11 mouse cellular contexts compared by ENCODE assay signal in the genomic region with DNA sequence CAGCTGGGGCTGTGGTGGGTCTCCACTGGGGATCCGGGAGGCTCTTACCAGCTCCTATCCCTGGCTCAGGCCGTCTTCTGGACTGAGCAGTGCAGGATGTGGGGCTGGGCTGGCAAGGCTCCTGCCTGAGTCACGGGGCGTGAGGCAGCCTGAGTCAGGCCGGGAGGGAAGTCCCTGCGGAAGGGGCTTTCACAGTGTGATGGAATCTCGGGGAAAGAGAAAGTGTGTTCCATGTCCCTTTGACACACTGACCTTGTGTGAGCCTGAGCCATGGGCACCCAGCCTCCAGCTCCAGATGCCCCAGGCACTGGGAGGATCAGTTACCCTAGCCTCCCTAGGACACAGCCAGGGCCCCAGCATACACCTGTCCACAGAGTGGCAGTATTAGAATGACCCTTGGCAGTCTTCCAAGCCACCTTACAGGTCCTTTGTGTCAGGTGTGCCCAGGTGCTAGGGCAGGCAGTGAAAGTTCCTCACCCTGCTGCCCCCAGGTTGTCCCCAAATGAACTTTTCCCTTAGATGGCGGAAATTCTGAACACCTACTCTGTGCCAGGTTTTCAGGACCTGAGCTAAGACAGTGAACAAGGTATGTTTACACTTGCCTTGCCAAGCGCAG. TPM values are rescaled to one million over a fixed set of nuclear protein-coding genes. Genes with fewer than 3 reads are reported as not detected.
DNase-seq lines count a peak whose midpoint lies in the region; ATAC-seq and TF ChIP-seq lines count a peak whose summit lies in the region.
"Had no signal": no experiment of that assay in that cellular context is flagged by ENCODE, and none has a peak within 500 bp of the region (broad histone marks: within the 10 kb centered on the region; RNA-seq: fewer than 3 reads in every experiment).

No protein-coding gene starts in this region.

- no peak for TF ChIP-seq EP300 in liver, postnatal 0 days (IDR thresholded peaks at IDR 0.05; ENCODE audit: low read depth)

- ATAC-seq in liver, postnatal 0 days, result peak; percentile 52; the same call in 1 of the 2 replicates
- no peak for ATAC-seq in liver, embryonic 11.5 days (replicated peaks; ENCODE audit: low FRiP score)
- ATAC-seq in stomach, embryonic 16.5 days (ENCODE audit: insufficient read depth, low FRiP score), result peak; percentile 80; the same call in 1 of the 2 replicates
- no peak for ATAC-seq in megakaryocyte-erythroid progenitor cell, adult 5-6 weeks (replicated peaks; ENCODE audit: low FRiP score, low TSS enrichment, poor library complexity, severe bottlenecking)

- H3K4me1 ChIP-seq in liver, postnatal 0 days (ENCODE audit: insufficient read depth), result peaks cover 16% of the 10 kb centered on the region
- peaks cover 21% of the 10 kb centered on the region for H3K4me1 ChIP-seq in liver, embryonic 11.5 days (replicated peaks; ENCODE audit: control insufficient read depth, insufficient read depth, low read length)
- 0 out of 2 replicates have a peak, but pooled peaks cover 4% of the 10 kb centered on the region for H3K4me1 ChIP-seq in stomach, embryonic 16.5 days (ENCODE audit: control insufficient read depth, insufficient read depth, low read length)

- DNase-seq in liver, postnatal 0 days, result no peak
- no peak for DNase-seq in liver, embryonic 11.5 days (ENCODE audit: low spot score)
- peak; percentile 77 for DNase-seq in fibroblast of lung, adult 2 months (ENCODE audit: low read depth)
- DNase-seq in heart, postnatal 25 days (ENCODE audit: low spot score), result peak; percentile 37
- DNase-seq in thymus, postnatal 4 days, result no peak
- no peak for DNase-seq in cerebellum, postnatal 4 days (ENCODE audit: low spot score in 2 of 2)
- DNase-seq: liver, embryonic 13.5 days; thymus, adult 2 months had no signal

- H3K27me3 ChIP-seq in liver, postnatal 0 days (ENCODE audit: insufficient read depth, low read length), result peaks cover 9% of the 10 kb centered on the region
- H3K27me3 ChIP-seq in liver, embryonic 11.5 days (replicated peaks; ENCODE audit: control insufficient read depth, insufficient read depth, low read length), result peaks cover 4% of the 10 kb centered on the region; the same call in 1 of the 2 replicates
- H3K27me3 ChIP-seq in stomach, embryonic 16.5 days (ENCODE audit: control insufficient read depth, insufficient read depth, low read length), result no peaks in the 10 kb centered on the region

- no peak for TF ChIP-seq CTCF in liver, postnatal 0 days (IDR thresholded peaks at IDR 0.05; ENCODE audit: low read depth)

- intact Hi-C loops in heart, postnatal 25 days (cut with DNase I), result no loop called here

- no peaks in the 10 kb centered on the region for H3K9me3 ChIP-seq in liver, postnatal 0 days (ENCODE audit: low read length)
- H3K9me3 ChIP-seq in liver, embryonic 11.5 days (ENCODE audit: control insufficient read depth, low read length), result no peaks in the 10 kb centered on the region
- H3K9me3 ChIP-seq in stomach, embryonic 16.5 days (replicated peaks; ENCODE audit: control insufficient read depth, low read length), result no peaks in the 10 kb centered on the region
- H3K9me3 ChIP-seq: G1E; liver, embryonic 13.5 days had no signal

- no peak overlapping the region for H3K9ac ChIP-seq in liver, postnatal 0 days (replicated peaks)
- no peak overlapping the region for H3K9ac ChIP-seq in liver, embryonic 11.5 days (ENCODE audit: low read depth, low read length)
- H3K9ac ChIP-seq in stomach, embryonic 16.5 days (ENCODE audit: low read length), result no peak overlapping the region
- H3K9ac ChIP-seq: liver, embryonic 13.5 days had no signal

- WGBS in liver, postnatal 0 days (ENCODE audit: insufficient replicate concordance), result 64% methylated on average over 9 of the region's 9 CpGs
- WGBS in liver, embryonic 11.5 days, result 72% methylated on average over 9 of the region's 9 CpGs
- 55% methylated on average over 9 of the region's 9 CpGs for WGBS in stomach, embryonic 16.5 days

- H3K4me2 ChIP-seq in liver, postnatal 0 days (ENCODE audit: low read depth, low read length), result no peak overlapping the region
- no peak overlapping the region for H3K4me2 ChIP-seq in liver, embryonic 11.5 days
- H3K4me2 ChIP-seq in stomach, embryonic 16.5 days (ENCODE audit: low read depth, low read length), result no peak overlapping the region
- H3K4me2 ChIP-seq: liver, embryonic 13.5 days had no signal

- H3K36me3 ChIP-seq in liver, postnatal 0 days (replicated peaks; ENCODE audit: insufficient read depth, low read length), result no peaks in the 10 kb centered on the region
- H3K36me3 ChIP-seq in liver, embryonic 11.5 days (ENCODE audit: control insufficient read depth, insufficient read depth, low read length), result no peaks in the 10 kb centered on the region
- no peaks in the 10 kb centered on the region for H3K36me3 ChIP-seq in stomach, embryonic 16.5 days (ENCODE audit: control insufficient read depth, insufficient read depth, low read length)
- H3K36me3 ChIP-seq: liver, embryonic 13.5 days had no signal

- no peak overlapping the region for H3K4me3 ChIP-seq in liver, postnatal 0 days (ENCODE audit: low read depth, low read length)
- H3K4me3 ChIP-seq in liver, embryonic 11.5 days (ENCODE audit: low read depth, low read length), result no peak overlapping the region
- no peak overlapping the region for H3K4me3 ChIP-seq in stomach, embryonic 16.5 days (replicated peaks; ENCODE audit: low read length)
- H3K4me3 ChIP-seq: liver, embryonic 13.5 days had no signal

- H3K27ac ChIP-seq in liver, postnatal 0 days (ENCODE audit: low read depth), result no peak overlapping the region
- no peak overlapping the region for H3K27ac ChIP-seq in liver, embryonic 11.5 days (ENCODE audit: low read depth, low read length)
- no peak overlapping the region for H3K27ac ChIP-seq in stomach, embryonic 16.5 days (ENCODE audit: low read length)
- H3K27ac ChIP-seq: liver, embryonic 13.5 days had no signal

RNA-seq across cellular contexts. Expression of a gene that starts 8.9 kb away (rescaled TPM):
- polyA plus RNA-seq in liver, postnatal 0 days (2015; fragmentation: Nextera tagmentation; extraction: Ambion mirVana), result 64.0 and 64.9 TPM in 2 replicates
- 667 and 675 TPM in 2 replicates for polyA plus RNA-seq in liver, embryonic 11.5 days (2014; fragmentation: Nextera tagmentation; extraction: Ambion mirVana)
- 10 to 100 TPM; 35.2 to 42.0 TPM for total RNA-seq in heart, postnatal 25 days (2021)
- polyA plus RNA-seq in stomach, embryonic 16.5 days (2015; fragmentation: Nextera tagmentation; extraction: Ambion mirVana), result 163 and 171 TPM in 2 replicates
- total RNA-seq in megakaryocyte-erythroid progenitor cell, adult 5-6 weeks (2014; fragmentation: Nextera tagmentation), result 271 and 334 TPM in 2 replicates
- total RNA-seq in megakaryocyte-erythroid progenitor cell, adult 5-6 weeks (2017), result 97.8 and 182 TPM in 2 replicates

RNA-seq across cellular contexts. Expression of a gene that starts 18.2 kb away (rescaled TPM):
- 15.0 and 16.7 TPM in 2 replicates for polyA plus RNA-seq in liver, postnatal 0 days (2015; fragmentation: Nextera tagmentation; extraction: Ambion mirVana)
- polyA plus RNA-seq in liver, embryonic 11.5 days (2014; fragmentation: Nextera tagmentation; extraction: Ambion mirVana), result 23.6 and 28.4 TPM in 2 replicates
- total RNA-seq in heart, postnatal 25 days (2021), result 1 to 10 TPM; 7.3 to 7.7 TPM
- 24.3 and 29.0 TPM in 2 replicates for polyA plus RNA-seq in stomach, embryonic 16.5 days (2015; fragmentation: Nextera tagmentation; extraction: Ambion mirVana)
- total RNA-seq in megakaryocyte-erythroid progenitor cell, adult 5-6 weeks (2014; fragmentation: Nextera tagmentation), result 14.3 and 20.0 TPM in 2 replicates
- total RNA-seq in megakaryocyte-erythroid progenitor cell, adult 5-6 weeks (2017), result 7.0 and 8.7 TPM in 2 replicates

RNA-seq across cellular contexts. Expression of a gene that starts 26.2 kb away (rescaled TPM):
- not detected in 2 replicates for polyA plus RNA-seq in liver, postnatal 0 days (2015; fragmentation: Nextera tagmentation; extraction: Ambion mirVana)
- 0.12 and 0.18 TPM in 2 replicates for polyA plus RNA-seq in liver, embryonic 11.5 days (2014; fragmentation: Nextera tagmentation; extraction: Ambion mirVana)
- total RNA-seq in heart, postnatal 25 days (2021), result under 1 TPM; 0.11 to 0.44 TPM
- polyA plus RNA-seq in stomach, embryonic 16.5 days (2015; fragmentation: Nextera tagmentation; extraction: Ambion mirVana), result 0.19 and 0.50 TPM in 2 replicates
- total RNA-seq in megakaryocyte-erythroid progenitor cell, adult 5-6 weeks (2014; fragmentation: Nextera tagmentation), result not detected in 2 replicates
- not detected in 2 replicates for total RNA-seq in megakaryocyte-erythroid progenitor cell, adult 5-6 weeks (2017)
- polyA plus RNA-seq: G1E; liver, embryonic 13.5 days had no signal

Comparison
In these comparisons a context has a peak if more than half of its experiments do, and no peak if none do; other contexts are left out.
1. ATAC-seq: peak in liver, postnatal 0 days (single experiment) and stomach, embryonic 16.5 days (single experiment); none in liver, embryonic 11.5 days (single experiment) and megakaryocyte-erythroid progenitor cell, adult 5-6 weeks (single experiment).
2. DNase-seq: peak in fibroblast of lung, adult 2 months (single experiment) and heart, postnatal 25 days (single experiment); none in liver, postnatal 0 days (single experiment), liver, embryonic 11.5 days (single experiment), thymus, postnatal 4 days (single experiment) and cerebellum, postnatal 4 days (0 of 2).